Mouse (Mus musculus) central nervous system, embryonic 11.5 days (tissue): ENCODE results near the gene Fabp2. TPM values are rescaled to one million over a fixed set of nuclear protein-coding genes. Genes with fewer than 3 reads are reported as not detected.

ENCODE experiments used
- polyA plus RNA-seq: library from polyadenylated mRNA; depleted of rRNA; stranded (reverse); fragments of >200 nt; gene quantifications from 2 replicates; pipeline ENCODE4 v1.2.3, GENCODE M21; 2012; rRNA removed

Gene Fabp2
- 0.15 and 0.70 TPM in 2 replicates for polyA plus RNA-seq

GRCm38 (mm10) chr3:122894772-122895171, at the start of gene Fabp2:
Fabp2 (plus strand) TSS chr3:122895072.

GRCm38 (mm10) chr3:122919260-122919659, 24.4 kb downstream of the Fabp2 start, which contains the start of gene Gm10959:
Gm10959 (minus strand) TSS chr3:122919360.

GRCm38 (mm10) chr3:122924009-122924914, 29.4 kb downstream of the Fabp2 start, which contains the start of gene 1810037I17Rik:
1810037I17Rik (plus strand) TSS chr3:122924203.

Other genes starting within 250 kb of the Fabp2 start
- 5.6 and 8.5 TPM in 2 replicates for gene Pde5a, start 166.1 kb upstream of the Fabp2 start, polyA plus RNA-seq
- not detected in 2 replicates for gene Gm10959, start 24.3 kb downstream of the Fabp2 start, polyA plus RNA-seq
- 47.3 and 127 TPM in 2 replicates for gene 1810037I17Rik, start 29.1 kb downstream of the Fabp2 start, polyA plus RNA-seq
- 3.4 and 5.7 TPM in 2 replicates for gene Usp53, start 89.4 kb downstream of the Fabp2 start, polyA plus RNA-seq
- 0.91 and 3.9 TPM in 2 replicates for gene Myoz2, start 139.9 kb downstream of the Fabp2 start, polyA plus RNA-seq